Mouse (Mus musculus): ENCODE data around the gene Tnxb. TPM values are rescaled to one million over a fixed set of nuclear protein-coding genes. Genes with fewer than 3 reads are reported as not detected.

Gene Tnxb
- total and polyA plus RNA-seq, 2 experiments = 3.5 to 3.6 TPM

DNA sequence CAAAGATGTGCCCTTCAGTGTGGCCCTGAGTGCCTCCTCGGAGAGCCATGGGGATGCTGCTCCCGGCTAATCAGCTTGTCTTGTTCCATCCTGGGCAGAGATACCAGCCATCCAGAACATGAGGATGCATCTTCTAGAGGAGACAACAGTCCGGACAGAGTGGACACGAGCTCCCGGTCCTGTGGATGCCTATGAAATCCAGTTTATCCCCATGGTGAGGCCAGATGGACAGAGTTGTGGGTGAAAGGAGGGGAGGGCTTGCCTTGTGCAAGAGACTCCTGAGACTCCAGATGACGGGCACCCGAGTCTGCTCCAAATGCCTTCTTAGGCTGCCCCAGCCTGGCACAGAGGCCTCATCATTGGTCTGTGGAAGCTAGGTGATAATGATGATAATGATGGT is 2.8 kb downstream of the Tnxb start:
- Histone ChIP-seq H3K4me3 (ENCODE audit: insufficient read depth, low read depth, low read length) (no peak overlapping the region), H3K9ac (ENCODE audit: low read depth, low read length) (no peak overlapping the region), H3K27me3 (ENCODE audit: control insufficient read depth, insufficient read depth, low read length) (peaks cover 19% of the 10 kb centered on the region), H3K27ac (replicated peaks; ENCODE audit: insufficient read depth, low read depth, low read length) (no peak overlapping the region), H3K79me2 (ENCODE audit: control insufficient read depth, insufficient read depth, low read length) (no peaks in the 10 kb centered on the region), H3K36me3 (ENCODE audit: control insufficient read depth, insufficient read depth, low read length) (no peaks in the 10 kb centered on the region), H3K4me1 (ENCODE audit: control insufficient read depth, insufficient read depth, low read length) (no peaks in the 10 kb centered on the region)
- 80% methylated on average over 7 of the region's 7 CpGs for WGBS
- TF ChIP-seq POLR2A (IDR thresholded peaks at IDR 0.05; ENCODE audit: extremely low read depth, insufficient read depth, low read length) (no peak), CTCF (IDR thresholded peaks at IDR 0.05; ENCODE audit: low read depth, low read length) (no peak)
- no peak for DNase-seq (ENCODE audit: extremely low read depth, low read depth, low spot score)

GRCm38 (mm10) chr17:34674524-34675204 is 4.3 kb downstream of the Tnxb start:
- WGBS = 64% methylated on average over 11 of the region's 11 CpGs
- Histone ChIP-seq H3K4me3 (ENCODE audit: insufficient read depth, low read depth, low read length) (no peak overlapping the region), H3K4me1 (ENCODE audit: control insufficient read depth, insufficient read depth, low read length) (no peaks in the 10 kb centered on the region), H3K79me2 (ENCODE audit: control insufficient read depth, insufficient read depth, low read length) (no peaks in the 10 kb centered on the region), H3K27ac (replicated peaks; ENCODE audit: insufficient read depth, low read depth, low read length) (no peak overlapping the region), H3K27me3 (ENCODE audit: control insufficient read depth, insufficient read depth, low read length) (peaks cover 19% of the 10 kb centered on the region), H3K36me3 (ENCODE audit: control insufficient read depth, insufficient read depth, low read length) (no peaks in the 10 kb centered on the region), H3K9ac (ENCODE audit: low read depth, low read length) (no peak overlapping the region)
- no peak for DNase-seq (ENCODE audit: extremely low read depth, low read depth, low spot score)
- no peak for TF ChIP-seq POLR2A (IDR thresholded peaks at IDR 0.05; ENCODE audit: extremely low read depth, insufficient read depth, low read length)

DNA sequence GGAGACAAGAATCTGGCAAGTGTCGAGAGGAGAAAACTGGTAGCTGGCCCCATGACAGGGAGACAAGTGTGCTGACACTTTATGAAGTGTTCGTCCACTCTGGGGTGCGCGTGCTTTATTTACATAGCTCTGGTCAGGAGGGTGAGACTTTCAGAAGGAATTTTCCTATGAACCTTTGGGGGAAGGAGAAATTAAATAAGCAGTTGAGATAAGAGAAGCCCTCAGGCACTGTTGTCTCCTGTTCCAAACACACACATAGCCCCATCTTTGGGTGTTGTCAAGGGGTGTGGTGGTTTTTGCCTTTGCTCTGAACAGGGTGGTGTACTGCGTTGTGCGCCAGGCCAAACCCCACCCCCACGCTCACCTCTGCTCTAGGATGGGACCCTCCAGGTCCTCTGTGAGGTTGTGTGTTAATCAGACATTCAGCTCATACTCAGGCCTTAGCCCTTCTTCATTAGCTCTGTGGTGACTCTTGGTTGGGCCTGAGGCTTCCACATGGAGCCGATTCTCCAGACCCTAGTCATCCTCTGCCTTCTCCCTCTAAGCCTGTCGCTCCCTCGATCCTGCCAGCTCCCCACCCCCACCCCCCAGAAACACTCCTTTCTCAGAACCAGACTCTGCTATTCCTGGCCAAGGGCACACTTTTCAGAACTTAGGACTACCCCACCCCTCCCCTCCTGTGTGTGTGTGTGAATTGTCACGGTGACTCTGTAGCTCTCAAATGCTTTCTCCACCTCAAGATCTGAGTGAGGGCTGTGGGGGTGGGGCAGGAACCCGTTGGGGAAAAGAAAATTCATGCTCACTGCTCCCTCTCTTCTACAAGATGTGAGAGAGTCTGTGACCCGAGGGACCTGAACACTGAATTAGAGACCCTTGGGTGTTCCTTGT is 5.1 kb downstream of the Tnxb start:
- peaks cover 19% of the 10 kb centered on the region for H3K27me3 ChIP-seq (ENCODE audit: control insufficient read depth, insufficient read depth, low read length)
- H3K4me1 ChIP-seq (ENCODE audit: control insufficient read depth, insufficient read depth, low read length) = no peaks in the 10 kb centered on the region
- H3K79me2 ChIP-seq (ENCODE audit: control insufficient read depth, insufficient read depth, low read length) = no peaks in the 10 kb centered on the region
- no peak overlapping the region for H3K9ac ChIP-seq (ENCODE audit: low read depth, low read length)
- no peak overlapping the region for H3K4me3 ChIP-seq (ENCODE audit: insufficient read depth, low read depth, low read length)
- WGBS = 69% methylated on average over 13 of the region's 13 CpGs
- H3K36me3 ChIP-seq (ENCODE audit: control insufficient read depth, insufficient read depth, low read length) = no peaks in the 10 kb centered on the region
- TF ChIP-seq POLR2A (IDR thresholded peaks at IDR 0.05; ENCODE audit: extremely low read depth, insufficient read depth, low read length) = no peak
- no peak for TF ChIP-seq CTCF (IDR thresholded peaks at IDR 0.05; ENCODE audit: low read depth, low read length)
- no peak overlapping the region for H3K27ac ChIP-seq (replicated peaks; ENCODE audit: insufficient read depth, low read depth, low read length)
- DNase-seq (ENCODE audit: extremely low read depth, low read depth, low spot score) = no peak

- H3K9ac ChIP-seq (ENCODE audit: low read depth, low read length) = no peak overlapping the region
- peak; percentile 45 for DNase-seq (ENCODE audit: extremely low read depth, low read depth, low spot score)
- peaks cover 17% of the 10 kb centered on the region for H3K27me3 ChIP-seq (ENCODE audit: control insufficient read depth, insufficient read depth, low read length)
- TF ChIP-seq CTCF (IDR thresholded peaks at IDR 0.05; ENCODE audit: low read depth, low read length) = no peak
- TF ChIP-seq POLR2A (IDR thresholded peaks at IDR 0.05; ENCODE audit: extremely low read depth, insufficient read depth, low read length) = no peak
- no peaks in the 10 kb centered on the region for H3K79me2 ChIP-seq (ENCODE audit: control insufficient read depth, insufficient read depth, low read length)
- H3K27ac ChIP-seq (replicated peaks; ENCODE audit: insufficient read depth, low read depth, low read length) = no peak overlapping the region
- no peak overlapping the region for H3K4me3 ChIP-seq (ENCODE audit: insufficient read depth, low read depth, low read length)
- H3K36me3 ChIP-seq (ENCODE audit: control insufficient read depth, insufficient read depth, low read length) = no peaks in the 10 kb centered on the region
- no peaks in the 10 kb centered on the region for H3K4me1 ChIP-seq (ENCODE audit: control insufficient read depth, insufficient read depth, low read length)
- WGBS = 33% methylated on average over 6 of the region's 6 CpGs
Measured at GRCm38 (mm10) chr17:34676093-34676460, 5.7 kb downstream of the Tnxb start.

GRCm38 (mm10) chr17:34676671-34677070 is 6.3 kb downstream of the Tnxb start:
- Histone ChIP-seq H3K4me3 (ENCODE audit: insufficient read depth, low read depth, low read length) (no peak overlapping the region), H3K4me1 (ENCODE audit: control insufficient read depth, insufficient read depth, low read length) (no peaks in the 10 kb centered on the region), H3K27ac (replicated peaks; ENCODE audit: insufficient read depth, low read depth, low read length) (no peak overlapping the region), H3K27me3 (ENCODE audit: control insufficient read depth, insufficient read depth, low read length) (peaks cover 11% of the 10 kb centered on the region), H3K36me3 (ENCODE audit: control insufficient read depth, insufficient read depth, low read length) (no peaks in the 10 kb centered on the region), H3K79me2 (ENCODE audit: control insufficient read depth, insufficient read depth, low read length) (no peaks in the 10 kb centered on the region), H3K9ac (ENCODE audit: low read depth, low read length) (no peak overlapping the region)
- TF ChIP-seq CTCF (IDR thresholded peaks at IDR 0.05; ENCODE audit: low read depth, low read length) (no peak), POLR2A (IDR thresholded peaks at IDR 0.05; ENCODE audit: extremely low read depth, insufficient read depth, low read length) (no peak)
- 83% methylated on average over 12 of the region's 12 CpGs for WGBS
- DNase-seq (ENCODE audit: extremely low read depth, low read depth, low spot score) = no peak

- WGBS = 81% methylated on average over 26 of the region's 26 CpGs
- Histone ChIP-seq H3K36me3 (ENCODE audit: control insufficient read depth, insufficient read depth, low read length) (no peaks in the 10 kb centered on the region), H3K9ac (ENCODE audit: low read depth, low read length) (no peak overlapping the region), H3K79me2 (ENCODE audit: control insufficient read depth, insufficient read depth, low read length) (no peaks in the 10 kb centered on the region), H3K4me3 (ENCODE audit: insufficient read depth, low read depth, low read length) (no peak overlapping the region), H3K27me3 (ENCODE audit: control insufficient read depth, insufficient read depth, low read length) (no peaks in the 10 kb centered on the region), H3K4me1 (ENCODE audit: control insufficient read depth, insufficient read depth, low read length) (no peaks in the 10 kb centered on the region), H3K27ac (replicated peaks; ENCODE audit: insufficient read depth, low read depth, low read length) (no peak overlapping the region)
- TF ChIP-seq CTCF (IDR thresholded peaks at IDR 0.05; ENCODE audit: low read depth, low read length) (no peak), POLR2A (IDR thresholded peaks at IDR 0.05; ENCODE audit: extremely low read depth, insufficient read depth, low read length) (no peak)
- no peak for DNase-seq (ENCODE audit: extremely low read depth, low read depth, low spot score)
Measured at GRCm38 (mm10) chr17:34680191-34680590, 9.9 kb downstream of the Tnxb start.

Data from liver, adult 2 months (tissue).